Mouse (Mus musculus): ENCODE results near the gene Foxi2.

- no peak for TF ChIP-seq POLR2A (IDR thresholded peaks at IDR 0.05; ENCODE audit: extremely low read depth, insufficient read depth, low read length)
- TF ChIP-seq CTCF (IDR thresholded peaks at IDR 0.05; ENCODE audit: low read depth, low read length) = peak; percentile 47
Observed at GRCm38 (mm10) chr7:135389039-135389438, 21.1 kb upstream of the Foxi2 start.

All from liver, adult 2 months (tissue).